Mouse (Mus musculus) Patski (cell line): Measurements from ENCODE around the gene 2010111I01Rik. TPM values are rescaled to one million over a fixed set of nuclear protein-coding genes. Genes with fewer than 3 reads are reported as not detected.
A peak's percentile ranks its signal among the peaks of the same experiment; 100 is the strongest.

ENCODE experiments used
- ATAC-seq: fragments of 100-300 bp; one replicate; pipeline ENCODE4 v1.8.0; 2021
- CTCF ChIA-PET: fragments of 350-600 bp; sonication (Branson Sonifier 250); formaldehyde crosslinking; loops from one replicate; lab custom pipeline; 2022; ENCODE audit warnings: inconsistent platforms; lab: Charles Lee
- POLR2A ChIA-PET: fragments of 350-600 bp; sonication (Branson Sonifier 250); formaldehyde crosslinking; loops from one replicate; lab custom pipeline; 2022; ENCODE audit warnings: antibody characterized with exemption, inconsistent platforms; lab: Charles Lee
- DNase-seq: peaks from one replicate; pipeline ENCODE4 v3.0.0-alpha.2; 2011; ENCODE audit warnings: low read depth, low spot score
- H3K27me3 ChIP-seq: fragments of 371-371 bp; one replicate; pipeline ENCODE4 v1.5.1; 2021
- CTCF ChIP-seq: fragments of 100-300 bp; IDR thresholded peaks from one replicate; pipeline ENCODE4 v1.5.1; 2021
- in situ Hi-C: fragments of 300-500 bp; cut with MboI; formaldehyde crosslinking; loops from 3 replicates; pipeline ENCODE4 v1.11.1; 2018; ENCODE audit warnings: low pct_unique_long_range_greater_than_20kb, mixed read lengths
- polyA plus RNA-seq: library from polyadenylated mRNA; unstranded; gene quantifications from one replicate; pipeline ENCODE4 v1.2.3, GENCODE M21; 2021

Gene 2010111I01Rik
- polyA plus RNA-seq, 1 experiment from 2014 or later, result 98.5 TPM

- POLR2A ChIA-PET, result interaction anchor here (1.0 to 1.6 kb wide), 2 partner anchors 17 to 28 kb away, joined by 3 to 6 read pairs; no protein-coding TSS in a partner anchor
- DNase-seq (no peak), ATAC-seq (no peak)
- in situ Hi-C loops, result no loop called here
- H3K27me3 ChIP-seq, result no peaks in the 10 kb centered on the region
- CTCF ChIA-PET, result interaction anchor here (1.3 to 1.8 kb wide), 3 partner anchors 11 to 223 kb away, joined by 3 to 10 read pairs (median 3); no protein-coding TSS in a partner anchor
- no peak for TF ChIP-seq CTCF
Measured at GRCm38 (mm10) chr13:63270191-63270590, 305.5 kb downstream of the 2010111I01Rik start.

GRCm38 (mm10) chr13:63272017-63272601 is 307.4 kb downstream of the 2010111I01Rik start:
- in situ Hi-C loops, result no loop called here

GRCm38 (mm10) chr13:63272602-63273229 is 308.0 kb downstream of the 2010111I01Rik start:
- no peaks in the 10 kb centered on the region for H3K27me3 ChIP-seq
- ChIA-PET POLR2A (interaction anchor here (0.6 to 3.1 kb wide), 12 partner anchors 13 to 33 kb away, joined by 3 to 21 read pairs (median 4); no protein-coding TSS in a partner anchor), CTCF (interaction anchor here (2.0 to 6.3 kb wide), 4 partner anchors 19 to 226 kb away, joined by 6 to 50 read pairs (median 12); no protein-coding TSS in a partner anchor)
- in situ Hi-C loops, result no loop called here
- ATAC-seq, result peak; percentile 62
- DNase-seq, result no peak
- no peak for TF ChIP-seq CTCF

More at GRCm38 (mm10) chr13:63272017-63272601, 307.4 kb downstream of the 2010111I01Rik start:
- no peak for TF ChIP-seq CTCF
- H3K27me3 ChIP-seq, result no peaks in the 10 kb centered on the region
- DNase-seq (no peak), ATAC-seq (no peak)
- POLR2A ChIA-PET, result interaction anchor here (0.6 to 3.1 kb wide), 4 partner anchors 19 to 27 kb away, joined by 3 to 21 read pairs (median 4); no protein-coding TSS in a partner anchor
- CTCF ChIA-PET, result interaction anchor here (1.0 to 6.3 kb wide), 4 partner anchors 18 to 226 kb away, joined by 3 to 50 read pairs (median 12); no protein-coding TSS in a partner anchor

GRCm38 (mm10) chr13:63273859-63274258 is 309.2 kb downstream of the 2010111I01Rik start:
- no peak for DNase-seq
- ChIA-PET CTCF (interaction anchor here (1.1 to 6.3 kb wide), 5 partner anchors 13 to 227 kb away, joined by 3 to 50 read pairs (median 11); no protein-coding TSS in a partner anchor), POLR2A (interaction anchor here (0.6 to 3.1 kb wide), 18 partner anchors 8 to 344 kb away, joined by 3 to 21 read pairs (median 4); partner anchors contain the start of gene 2010111I01Rik)
- H3K27me3 ChIP-seq, result no peaks in the 10 kb centered on the region
- no peak for TF ChIP-seq CTCF
- in situ Hi-C loops, result no loop called here
- no peak for ATAC-seq

- no peaks in the 10 kb centered on the region for H3K27me3 ChIP-seq
- no peak for ATAC-seq
- ChIA-PET CTCF (interaction anchor here (1.1 to 6.3 kb wide), 6 partner anchors 14 to 229 kb away, joined by 3 to 50 read pairs (median 10); no protein-coding TSS in a partner anchor), POLR2A (interaction anchor here (0.6 to 3.4 kb wide), 13 partner anchors 8 to 310 kb away, joined by 3 to 21 read pairs (median 5); partner anchors contain the start of gene 2010111I01Rik)
- no peak for DNase-seq
- in situ Hi-C loops, result loop anchor here (5.0 kb wide), 1 partner anchor 32 kb away; no protein-coding TSS in a partner anchor
- no peak for TF ChIP-seq CTCF
Measured at GRCm38 (mm10) chr13:63274488-63275166, 309.9 kb downstream of the 2010111I01Rik start.

GRCm38 (mm10) chr13:63276389-63276788 is 311.7 kb downstream of the 2010111I01Rik start:
- no peak for TF ChIP-seq CTCF
- CTCF ChIA-PET, result interaction anchor here (0.9 to 6.3 kb wide), 9 partner anchors 8 to 230 kb away, joined by 3 to 50 read pairs (median 5); no protein-coding TSS in a partner anchor
- H3K27me3 ChIP-seq, result no peaks in the 10 kb centered on the region
- no peak for DNase-seq
- in situ Hi-C loops, result loop anchor here (5.0 kb wide), 1 partner anchor 34 kb away; no protein-coding TSS in a partner anchor
- ATAC-seq, result no peak
- POLR2A ChIA-PET, result interaction anchor here (0.6 to 3.4 kb wide), 12 partner anchors 10 to 230 kb away, joined by 3 to 19 read pairs (median 4); no protein-coding TSS in a partner anchor

GRCm38 (mm10) chr13:63277316-63277715 is 312.6 kb downstream of the 2010111I01Rik start:
- no peaks in the 10 kb centered on the region for H3K27me3 ChIP-seq
- CTCF ChIA-PET, result interaction anchor here (0.9 to 6.3 kb wide), 8 partner anchors 9 to 231 kb away, joined by 3 to 50 read pairs (median 5); no protein-coding TSS in a partner anchor
- POLR2A ChIA-PET, result interaction anchor here (0.8 to 3.4 kb wide), 8 partner anchors 11 to 231 kb away, joined by 3 to 19 read pairs (median 6); no protein-coding TSS in a partner anchor
- in situ Hi-C loops, result loop anchor here (5.0 kb wide), 1 partner anchor 35 kb away; no protein-coding TSS in a partner anchor
- no peak for TF ChIP-seq CTCF
- no peak for ATAC-seq
- DNase-seq, result no peak

- H3K27me3 ChIP-seq, result no peaks in the 10 kb centered on the region
- in situ Hi-C loops, result loop anchor here (5.0 kb wide), 1 partner anchor 36 kb away; no protein-coding TSS in a partner anchor
- ChIA-PET CTCF (interaction anchor here (1.2 to 6.3 kb wide), 4 partner anchors 10 to 34 kb away, joined by 5 to 50 read pairs (median 5); no protein-coding TSS in a partner anchor), POLR2A (interaction anchor here (1.4 to 3.4 kb wide), 5 partner anchors 12 to 37 kb away, joined by 4 to 19 read pairs (median 9); no protein-coding TSS in a partner anchor)
- DNase-seq (no peak), ATAC-seq (no peak)
- TF ChIP-seq CTCF, result no peak
Measured at GRCm38 (mm10) chr13:63278141-63278631, 313.5 kb downstream of the 2010111I01Rik start.
